Mouse (Mus musculus): ENCODE measurements around the gene Hist1h2bb. TPM values are rescaled to one million over a fixed set of nuclear protein-coding genes. Genes with fewer than 3 reads are reported as not detected.
A peak's percentile ranks its signal among the peaks of the same experiment; 100 is the strongest.
"Not testable (repeated sequence)": the region's sequence is repeated elsewhere in the genome, so short reads cannot be mapped to it uniquely, and the experiment has no call there.

The Hist1h2bb gene
- 2.4 and 2.9 TPM in 2 replicates for polyA plus RNA-seq (2014; fragmentation: Nextera tagmentation; extraction: Ambion mirVana)

DNA sequence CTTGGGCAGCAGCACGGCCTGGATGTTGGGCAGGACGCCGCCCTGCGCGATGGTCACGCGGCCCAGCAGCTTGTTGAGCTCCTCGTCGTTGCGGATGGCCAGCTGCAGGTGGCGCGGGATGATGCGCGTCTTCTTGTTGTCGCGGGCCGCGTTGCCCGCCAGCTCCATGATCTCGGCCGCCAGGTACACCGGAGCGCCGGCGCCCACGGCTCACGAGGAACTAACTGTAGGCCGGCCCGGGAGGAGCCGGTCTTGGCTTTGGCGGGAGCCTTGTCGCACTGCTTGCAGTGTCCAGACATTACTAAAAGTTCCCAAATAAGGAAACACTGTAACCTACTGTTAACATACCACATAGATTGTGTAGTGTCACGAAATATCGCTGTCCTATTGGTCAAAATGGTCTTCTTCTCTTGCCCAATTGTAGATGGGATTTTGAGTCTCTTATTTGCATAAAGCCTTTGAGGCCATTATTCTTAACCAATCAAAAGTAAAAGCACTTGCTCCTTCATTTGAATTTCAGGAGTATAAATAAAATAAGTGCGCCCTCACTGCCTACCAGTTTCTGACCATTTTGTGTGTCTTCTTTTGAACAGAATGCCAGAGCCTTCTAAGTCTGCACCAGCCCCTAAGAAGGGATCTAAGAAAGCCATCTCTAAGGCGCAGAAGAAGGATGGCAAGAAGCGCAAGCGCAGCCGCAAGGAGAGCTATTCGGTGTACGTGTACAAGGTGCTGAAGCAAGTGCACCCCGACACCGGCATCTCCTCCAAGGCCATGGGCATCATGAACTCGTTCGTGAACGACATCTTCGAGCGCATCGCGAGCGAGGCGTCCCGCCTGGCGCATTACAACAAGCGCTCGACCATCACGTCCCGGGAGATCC is at the start of gene Hist1h2bb:
Hist1h2bb (plus strand) TSS at position 534 of the 880 bp plus-strand sequence.
- not testable (repeated sequence) for H3K9me3 ChIP-seq (ENCODE audit: control insufficient read depth, low read length); H3K36me3 ChIP-seq (ENCODE audit: control insufficient read depth, insufficient read depth, low read length); H3K27me3 ChIP-seq (ENCODE audit: control insufficient read depth, insufficient read depth, low read length)
- H3K9ac ChIP-seq (ENCODE audit: low read length), result peak within 1 kb of the TSS; percentile 63
- peak; percentile 89 for ATAC-seq (ENCODE audit: insufficient read depth, low FRiP score, low TSS enrichment)
- peak within 1 kb of the TSS; percentile 98 for H3K27ac ChIP-seq (ENCODE audit: low read depth, low read length)
- peak within 1 kb of the TSS; percentile 58 for H3K4me2 ChIP-seq (ENCODE audit: low read depth)
- DNase-seq (ENCODE audit: low spot score), result peak; percentile 82
- under 1% methylated on average over 36 of the region's 58 CpGs for WGBS
- peak within 1 kb of the TSS; percentile 36 for H3K4me3 ChIP-seq (ENCODE audit: low read depth, low read length)
- peaks cover 13% of the 10 kb centered on the region; the same call in 1 of the 2 replicates for H3K4me1 ChIP-seq (ENCODE audit: control insufficient read depth, insufficient read depth, low read length)

DNA sequence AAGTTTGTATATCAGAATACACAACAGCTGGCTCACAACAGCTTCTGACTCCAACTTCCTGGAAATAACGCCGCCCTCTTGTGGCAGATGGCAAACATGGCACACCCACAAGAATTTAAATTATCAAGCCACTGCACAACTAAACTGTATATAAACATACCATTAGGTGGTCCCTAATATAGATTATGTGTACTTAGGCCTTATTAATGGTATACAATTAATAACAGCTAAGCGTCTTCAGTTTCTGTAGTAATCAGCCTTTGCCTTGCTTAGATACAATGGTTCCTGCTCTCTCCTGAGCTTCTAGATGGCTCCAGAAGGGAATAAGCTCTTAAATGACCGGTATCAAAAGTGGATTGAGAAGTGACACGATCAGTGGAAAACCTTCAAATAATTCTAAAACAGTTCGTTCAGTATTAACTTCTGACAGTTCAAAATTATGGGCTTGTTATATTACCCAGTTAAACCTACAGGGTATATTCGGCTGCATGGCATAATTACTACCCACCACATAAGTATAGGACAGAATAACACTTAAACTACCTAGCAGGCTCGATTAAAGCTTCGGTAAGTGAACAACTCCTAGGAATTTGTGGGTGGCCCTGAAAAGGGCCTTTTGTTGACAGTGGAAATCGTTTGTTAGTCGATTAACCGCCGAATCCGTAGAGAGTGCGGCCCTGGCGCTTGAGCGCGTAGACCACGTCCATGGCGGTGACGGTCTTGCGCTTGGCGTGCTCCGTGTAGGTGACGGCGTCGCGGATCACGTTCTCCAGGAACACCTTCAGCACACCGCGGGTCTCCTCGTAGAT is 48.8 kb upstream of the Hist1h2bb start:
- H3K36me3 ChIP-seq (ENCODE audit: control insufficient read depth, insufficient read depth, low read length), result no peaks in the 10 kb centered on the region
- 0 out of 2 replicates have a peak, but pooled peaks cover 3% of the 10 kb centered on the region for H3K4me1 ChIP-seq (ENCODE audit: control insufficient read depth, insufficient read depth, low read length)
- H3K9me3 ChIP-seq (ENCODE audit: control insufficient read depth, low read length), result no peaks in the 10 kb centered on the region
- under 1% methylated on average over 20 of the region's 32 CpGs for WGBS
- H3K27ac ChIP-seq (ENCODE audit: low read depth, low read length), result peak overlapping the region; percentile 77
- peak overlapping the region; percentile 54 for H3K9ac ChIP-seq (ENCODE audit: low read length)
- H3K27me3 ChIP-seq (ENCODE audit: control insufficient read depth, insufficient read depth, low read length), result no peaks in the 10 kb centered on the region
- DNase-seq (ENCODE audit: low spot score) (peak; percentile 73), ATAC-seq (ENCODE audit: insufficient read depth, low FRiP score, low TSS enrichment) (peak; percentile 79)
- H3K4me3 ChIP-seq (ENCODE audit: low read depth, low read length), result peak overlapping the region; percentile 40
- peak overlapping the region; percentile 51 for H3K4me2 ChIP-seq (ENCODE audit: low read depth)

DNA sequence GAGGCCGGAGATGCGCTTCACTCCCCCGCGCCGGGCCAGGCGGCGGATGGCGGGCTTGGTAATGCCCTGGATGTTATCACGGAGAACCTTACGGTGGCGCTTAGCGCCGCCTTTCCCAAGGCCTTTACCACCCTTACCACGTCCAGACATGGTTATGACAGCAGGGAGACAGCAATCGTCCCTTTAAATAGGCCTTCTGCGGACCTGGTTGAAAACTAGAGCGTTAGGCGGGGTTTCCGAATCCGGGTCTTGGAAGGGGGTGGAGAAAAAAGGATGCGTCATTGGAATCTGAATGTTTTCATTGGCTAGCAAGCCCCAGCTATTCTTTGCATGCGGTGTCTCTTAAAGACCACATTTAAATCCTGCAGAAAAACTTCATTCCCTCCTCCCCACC is 48.2 kb upstream of the Hist1h2bb start, which contains the start of gene Hist1h4c:
Hist1h4c (minus strand) TSS at position 155 of the 394 bp plus-strand sequence.
- WGBS, result 0% methylated on average over 20 of the region's 22 CpGs
- DNase-seq (ENCODE audit: low spot score) (peak; percentile 98), ATAC-seq (ENCODE audit: insufficient read depth, low FRiP score, low TSS enrichment) (peak; percentile 95)
- 0 out of 2 replicates have a peak, but pooled peaks cover 3% of the 10 kb centered on the region for H3K4me1 ChIP-seq (ENCODE audit: control insufficient read depth, insufficient read depth, low read length)
- H3K9ac ChIP-seq (ENCODE audit: low read length), result peak within 1 kb of the TSS; percentile 54
- H3K4me3 ChIP-seq (ENCODE audit: low read depth, low read length), result peak within 1 kb of the TSS; percentile 40
- H3K27ac ChIP-seq (ENCODE audit: low read depth, low read length), result peak within 1 kb of the TSS; percentile 77
- no peaks in the 10 kb centered on the region for H3K27me3 ChIP-seq (ENCODE audit: control insufficient read depth, insufficient read depth, low read length)
- H3K4me2 ChIP-seq (ENCODE audit: low read depth), result peak within 1 kb of the TSS; percentile 51
- H3K36me3 ChIP-seq (ENCODE audit: control insufficient read depth, insufficient read depth, low read length), result no peaks in the 10 kb centered on the region
- no peaks in the 10 kb centered on the region for H3K9me3 ChIP-seq (ENCODE audit: control insufficient read depth, low read length)

DNA sequence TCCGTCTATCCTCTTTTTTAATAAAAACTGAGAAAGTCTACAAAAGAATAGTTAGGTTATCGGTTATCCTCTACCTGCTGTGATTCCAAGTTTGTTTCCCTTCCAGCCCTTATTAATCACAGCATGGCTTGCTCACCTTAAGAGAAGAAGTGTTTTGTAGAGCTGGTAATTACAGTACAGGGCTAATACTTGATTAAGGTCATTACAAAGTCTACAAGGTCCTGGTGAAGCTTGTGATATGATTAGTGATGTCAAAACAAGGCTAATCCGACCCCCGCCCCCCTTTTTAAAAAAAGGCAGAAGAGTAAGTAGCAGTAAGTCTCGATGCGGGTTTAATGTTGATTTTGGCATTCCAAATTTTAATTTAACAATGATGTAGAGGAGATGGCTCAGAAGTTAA is 47.5 kb upstream of the Hist1h2bb start:
- H3K4me1 ChIP-seq (ENCODE audit: control insufficient read depth, insufficient read depth, low read length), result 0 out of 2 replicates have a peak, but pooled peaks cover 3% of the 10 kb centered on the region
- peak overlapping the region; percentile 31; the same call in 1 of the 2 replicates for H3K4me2 ChIP-seq (ENCODE audit: low read depth)
- H3K27me3 ChIP-seq (ENCODE audit: control insufficient read depth, insufficient read depth, low read length), result no peaks in the 10 kb centered on the region
- no peaks in the 10 kb centered on the region for H3K36me3 ChIP-seq (ENCODE audit: control insufficient read depth, insufficient read depth, low read length)
- no peaks in the 10 kb centered on the region for H3K9me3 ChIP-seq (ENCODE audit: control insufficient read depth, low read length)
- no peak overlapping the region for H3K9ac ChIP-seq (ENCODE audit: low read length)
- DNase-seq (ENCODE audit: low spot score) (no peak), ATAC-seq (ENCODE audit: insufficient read depth, low FRiP score, low TSS enrichment) (no peak)
- H3K27ac ChIP-seq (ENCODE audit: low read depth, low read length), result peak overlapping the region; percentile 77; the same call in 1 of the 2 replicates
- WGBS, result 76% methylated on average over 6 of the region's 6 CpGs
- H3K4me3 ChIP-seq (ENCODE audit: low read depth, low read length), result no peak overlapping the region

DNA sequence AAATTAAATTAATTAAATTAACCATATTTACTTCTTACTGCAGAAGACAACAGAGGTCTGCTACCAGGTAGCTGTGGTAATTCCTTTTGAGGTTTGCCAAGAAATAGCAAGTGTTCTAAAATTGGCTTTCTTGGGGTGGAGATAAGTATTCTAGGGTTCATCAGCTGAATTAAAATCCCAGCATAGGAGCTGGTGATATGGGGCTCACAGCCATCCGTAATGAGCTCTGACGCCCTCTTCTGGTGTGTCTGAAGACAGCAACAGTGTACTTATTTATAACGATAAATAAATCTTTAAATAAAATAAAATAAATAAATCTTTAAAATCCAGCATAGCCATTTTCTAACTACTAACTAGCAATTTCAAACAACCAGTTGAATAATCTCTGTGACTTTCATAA is 46.8 kb upstream of the Hist1h2bb start:
- Histone ChIP-seq H3K4me3 (ENCODE audit: low read depth, low read length) (no peak overlapping the region), H3K27me3 (ENCODE audit: control insufficient read depth, insufficient read depth, low read length) (no peaks in the 10 kb centered on the region), H3K36me3 (ENCODE audit: control insufficient read depth, insufficient read depth, low read length) (no peaks in the 10 kb centered on the region), H3K9me3 (ENCODE audit: control insufficient read depth, low read length) (no peaks in the 10 kb centered on the region), H3K4me2 (ENCODE audit: low read depth) (no peak overlapping the region), H3K9ac (ENCODE audit: low read length) (no peak overlapping the region), H3K27ac (ENCODE audit: low read depth, low read length) (no peak overlapping the region), H3K4me1 (ENCODE audit: control insufficient read depth, insufficient read depth, low read length) (0 out of 2 replicates have a peak, but pooled peaks cover 3% of the 10 kb centered on the region)
- DNase-seq (ENCODE audit: low spot score) (no peak), ATAC-seq (ENCODE audit: insufficient read depth, low FRiP score, low TSS enrichment) (no peak)
- WGBS, result 69% methylated on average over 3 of the region's 3 CpGs

DNA sequence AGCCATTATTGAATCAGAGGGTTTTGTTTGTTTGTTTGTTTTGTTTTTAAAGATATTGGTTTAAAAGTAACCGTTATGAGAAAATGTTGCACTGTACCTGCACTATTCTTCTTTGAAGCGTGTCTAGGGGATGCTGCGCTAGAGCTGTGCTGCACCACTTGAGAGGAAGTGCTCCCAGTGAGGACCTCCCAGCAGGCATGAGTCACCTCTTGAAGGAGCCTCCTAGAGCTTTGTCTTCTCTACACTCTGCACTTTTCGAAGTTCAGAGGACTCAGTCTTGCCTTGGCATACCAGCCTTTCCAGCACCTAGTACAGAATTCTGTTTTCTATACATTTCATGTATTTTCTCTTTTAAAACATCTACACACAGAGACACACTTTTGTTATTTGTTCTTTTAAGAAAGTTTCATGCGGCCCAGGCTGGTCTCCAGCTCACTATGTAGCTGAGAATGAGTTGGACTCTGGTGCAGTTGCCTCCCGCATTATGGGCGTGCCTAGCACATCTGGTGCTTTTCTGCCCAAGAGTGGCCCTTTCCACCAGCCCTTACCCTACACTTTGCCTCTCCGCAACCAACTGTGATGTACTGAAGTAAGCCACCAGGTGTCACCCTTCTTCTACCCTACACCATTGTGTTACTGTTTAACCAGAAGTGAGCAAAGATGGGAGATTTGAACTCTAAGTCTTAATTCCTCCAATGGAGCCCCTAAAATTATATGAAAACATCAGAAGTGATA is 45.6 kb upstream of the Hist1h2bb start:
- Histone ChIP-seq H3K27ac (ENCODE audit: low read depth, low read length) (no peak overlapping the region), H3K4me2 (ENCODE audit: low read depth) (no peak overlapping the region), H3K9me3 (ENCODE audit: control insufficient read depth, low read length) (no peaks in the 10 kb centered on the region), H3K36me3 (ENCODE audit: control insufficient read depth, insufficient read depth, low read length) (no peaks in the 10 kb centered on the region), H3K27me3 (ENCODE audit: control insufficient read depth, insufficient read depth, low read length) (no peaks in the 10 kb centered on the region), H3K4me1 (ENCODE audit: control insufficient read depth, insufficient read depth, low read length) (0 out of 2 replicates have a peak, but pooled peaks cover 3% of the 10 kb centered on the region), H3K9ac (ENCODE audit: low read length) (no peak overlapping the region), H3K4me3 (ENCODE audit: low read depth, low read length) (no peak overlapping the region)
- WGBS, result 36% methylated on average over 8 of the region's 8 CpGs
- DNase-seq (ENCODE audit: low spot score) (peak; percentile 71), ATAC-seq (ENCODE audit: insufficient read depth, low FRiP score, low TSS enrichment) (peak; percentile 43; the same call in 1 of the 2 replicates)

DNA sequence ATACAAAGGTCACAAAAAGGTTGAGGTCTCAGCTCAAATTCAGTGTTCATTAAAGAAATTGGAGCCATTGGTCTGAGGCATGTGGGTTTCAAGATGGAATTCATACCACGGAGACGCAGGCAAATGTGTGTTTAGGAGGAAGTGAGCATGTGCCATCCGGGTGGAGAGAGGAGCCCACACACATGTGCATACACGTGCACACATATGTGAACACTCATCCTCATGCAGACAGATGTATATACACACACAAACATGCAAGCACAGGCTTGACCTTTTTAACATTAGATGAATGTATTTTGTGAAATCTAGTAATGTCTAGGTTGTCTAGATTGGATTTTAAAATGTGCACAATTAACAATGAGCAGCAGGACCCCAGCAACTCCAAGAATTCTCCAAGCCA is 44.3 kb upstream of the Hist1h2bb start:
- no peak overlapping the region for H3K4me2 ChIP-seq (ENCODE audit: low read depth)
- H3K9ac ChIP-seq (ENCODE audit: low read length), result no peak overlapping the region
- no peak overlapping the region for H3K27ac ChIP-seq (ENCODE audit: low read depth, low read length)
- no peaks in the 10 kb centered on the region for H3K36me3 ChIP-seq (ENCODE audit: control insufficient read depth, insufficient read depth, low read length)
- 86% methylated on average over 4 of the region's 4 CpGs for WGBS
- H3K27me3 ChIP-seq (ENCODE audit: control insufficient read depth, insufficient read depth, low read length), result no peaks in the 10 kb centered on the region
- H3K4me1 ChIP-seq (ENCODE audit: control insufficient read depth, insufficient read depth, low read length), result 0 out of 2 replicates have a peak, but pooled peaks cover 3% of the 10 kb centered on the region
- H3K9me3 ChIP-seq (ENCODE audit: control insufficient read depth, low read length), result no peaks in the 10 kb centered on the region
- no peak overlapping the region for H3K4me3 ChIP-seq (ENCODE audit: low read depth, low read length)
- DNase-seq (ENCODE audit: low spot score), result no peak
- no peak for ATAC-seq (ENCODE audit: insufficient read depth, low FRiP score, low TSS enrichment)

DNA sequence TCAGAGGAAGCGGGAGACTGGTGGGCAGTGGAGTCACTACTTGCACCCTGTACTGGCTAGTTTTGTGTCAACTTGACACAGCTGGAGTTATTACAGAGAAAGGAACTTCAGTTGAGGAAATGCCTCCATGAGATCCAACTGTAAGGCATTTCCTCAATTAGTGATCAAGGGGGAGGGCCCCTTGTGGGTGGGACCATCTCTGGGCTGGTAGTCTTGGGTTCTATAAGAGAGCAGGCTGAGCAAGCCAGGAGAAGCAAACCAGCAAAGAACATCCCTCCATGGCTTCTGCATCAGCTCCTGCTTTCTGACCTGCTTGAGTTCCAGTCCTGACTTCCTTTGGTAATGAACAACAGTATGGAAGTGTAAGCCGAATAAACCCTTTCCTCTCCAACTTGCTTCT is 43.7 kb upstream of the Hist1h2bb start:
- DNase-seq (ENCODE audit: low spot score); H3K4me1 ChIP-seq (ENCODE audit: control insufficient read depth, insufficient read depth, low read length); H3K27me3 ChIP-seq (ENCODE audit: control insufficient read depth, insufficient read depth, low read length); H3K36me3 ChIP-seq (ENCODE audit: control insufficient read depth, insufficient read depth, low read length); H3K4me2 ChIP-seq (ENCODE audit: low read depth); H3K27ac ChIP-seq (ENCODE audit: low read depth, low read length); H3K4me3 ChIP-seq (ENCODE audit: low read depth, low read length); ATAC-seq (ENCODE audit: insufficient read depth, low FRiP score, low TSS enrichment); H3K9me3 ChIP-seq (ENCODE audit: control insufficient read depth, low read length); H3K9ac ChIP-seq (ENCODE audit: low read length): not testable (repeated sequence)
- 89% methylated on average over 2 of the region's 2 CpGs for WGBS
